Mouse (Mus musculus): ENCODE data around the gene Tex101.
"Not testable (repeated sequence)": the region's sequence is repeated elsewhere in the genome, so short reads cannot be mapped to it uniquely, and the experiment has no call there.

The Tex101 gene

DNA sequence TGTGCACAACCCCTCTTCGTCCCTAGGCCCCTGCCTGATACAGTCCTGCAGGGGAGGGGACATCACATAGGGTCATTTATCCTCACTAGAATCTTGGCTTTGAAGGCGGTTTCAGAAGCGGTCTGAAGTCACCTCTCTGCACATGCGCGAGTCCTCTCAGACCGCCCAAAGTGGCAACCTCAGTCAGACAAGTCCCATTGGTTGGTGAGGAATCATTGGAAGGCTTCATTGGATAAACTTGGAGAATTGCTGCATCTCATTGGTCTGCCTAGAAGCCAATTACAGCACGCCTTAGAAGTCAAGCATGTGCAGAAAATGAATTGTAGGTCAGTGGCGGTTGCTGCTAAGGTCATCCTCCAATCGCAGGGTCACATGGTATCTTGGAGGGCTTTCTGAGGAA lies at the start of gene Tex101:
TSS of gene Tex101 (minus strand) at position 101 of the 400 bp plus-strand sequence.
- no peak for DNase-seq

DNA sequence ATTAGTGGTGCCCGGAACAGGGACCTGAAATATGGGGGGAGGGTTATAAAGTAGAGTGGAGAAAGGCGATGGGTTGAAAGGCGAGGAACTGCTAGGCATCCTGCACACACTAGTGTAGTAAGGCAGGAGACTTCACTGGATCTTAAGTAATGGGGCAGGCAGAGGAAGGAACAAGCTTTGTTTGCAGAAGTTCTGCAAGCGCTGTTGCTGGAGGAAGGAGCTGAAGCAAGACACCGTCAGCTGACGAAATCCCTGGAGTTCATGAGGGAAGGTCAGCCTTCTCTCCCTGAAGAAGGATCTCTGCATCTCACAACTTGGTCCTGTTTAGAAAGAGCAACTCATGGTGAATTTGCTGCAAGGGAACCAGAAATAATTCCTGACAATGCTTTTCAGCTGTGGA lies 38.6 kb upstream of the Tex101 start:
- DNase-seq, result no peak

DNA sequence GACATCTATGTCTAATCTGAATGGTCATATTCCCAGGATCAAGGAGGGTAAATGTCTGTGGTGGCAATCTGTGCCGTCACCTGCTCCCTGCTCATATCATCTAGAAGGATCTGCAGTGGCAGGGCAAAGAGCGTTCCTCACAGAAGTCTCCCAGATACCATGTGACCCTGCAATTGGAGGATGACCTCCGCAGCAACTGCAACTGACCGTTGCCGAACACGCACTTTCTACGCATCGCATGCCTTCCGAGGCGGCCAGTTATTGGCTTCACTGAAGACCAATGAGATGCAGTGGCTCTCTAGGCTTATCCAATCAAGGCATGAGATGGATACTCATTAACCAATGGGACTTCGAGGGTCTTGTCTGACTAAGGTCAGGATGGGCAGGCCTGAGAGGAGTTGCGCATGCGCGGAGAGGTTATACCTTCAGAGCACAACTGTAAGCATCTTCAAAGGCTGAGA lies 32.4 kb upstream of the Tex101 start, which contains the start of gene BC049730:
TSS of gene BC049730 (plus strand) at position 411 of the 461 bp plus-strand sequence.
- DNase-seq, result no peak

DNA sequence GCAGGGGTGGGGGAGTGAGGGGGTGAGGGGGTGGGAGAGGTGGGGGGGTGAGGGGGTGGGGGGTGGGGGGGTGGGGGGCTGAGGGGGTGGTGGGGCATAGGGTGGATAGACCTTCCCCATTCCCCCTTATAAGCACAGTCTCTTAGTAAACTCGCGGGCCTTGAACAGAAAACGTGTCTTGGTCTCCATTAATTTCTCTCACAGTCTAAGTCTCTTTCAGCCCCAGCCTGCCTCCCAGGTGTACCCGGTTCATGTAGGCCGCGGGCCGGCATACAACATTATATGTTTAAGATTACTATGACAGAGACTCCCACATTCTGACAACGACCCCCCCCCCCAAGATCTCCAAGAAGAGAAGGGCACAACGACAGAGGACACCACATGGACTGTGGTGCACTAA lies 26.4 kb upstream of the Tex101 start:
- not testable (repeated sequence) for DNase-seq

DNA sequence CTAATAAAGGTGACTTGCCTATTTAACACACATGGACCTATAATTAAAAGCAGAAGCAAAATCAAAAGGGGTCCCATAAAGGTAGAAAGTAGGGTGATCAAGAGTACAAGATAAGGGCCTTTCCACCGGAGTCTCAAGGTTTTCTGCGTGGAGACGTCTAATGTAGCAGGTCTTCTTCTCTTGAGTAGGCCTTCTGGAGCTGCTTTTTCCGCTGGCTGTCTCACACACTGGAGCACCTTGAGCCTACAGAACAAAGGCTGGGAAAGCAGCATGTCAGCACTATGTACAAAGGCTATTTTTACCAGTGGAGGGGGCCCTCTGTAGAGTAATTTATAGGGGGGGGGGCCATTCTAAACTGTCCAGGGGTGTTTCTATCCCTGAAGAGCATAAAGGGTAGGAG lies 21.4 kb upstream of the Tex101 start:
- DNase-seq, result not testable (repeated sequence)

DNA sequence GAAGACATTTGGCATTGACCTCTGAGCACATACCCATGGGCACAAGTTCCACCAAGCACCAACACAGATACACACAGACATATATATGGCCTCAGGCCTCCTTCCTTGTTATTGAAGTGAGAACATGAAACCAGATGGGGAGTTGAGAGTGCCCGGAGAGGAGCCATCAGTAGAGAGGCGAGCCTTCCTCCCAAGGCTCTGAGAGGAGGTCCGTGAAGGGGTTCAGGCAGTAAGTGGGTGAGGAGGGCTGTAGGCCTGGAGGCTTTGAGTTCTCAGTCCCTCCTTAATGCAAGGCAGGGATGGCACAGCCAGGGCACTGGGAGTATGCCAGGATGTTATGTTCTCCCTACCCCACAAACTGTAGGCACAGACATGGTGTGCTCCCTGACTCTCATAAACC lies 16.2 kb upstream of the Tex101 start:
- DNase-seq, result not testable (repeated sequence)

DNA sequence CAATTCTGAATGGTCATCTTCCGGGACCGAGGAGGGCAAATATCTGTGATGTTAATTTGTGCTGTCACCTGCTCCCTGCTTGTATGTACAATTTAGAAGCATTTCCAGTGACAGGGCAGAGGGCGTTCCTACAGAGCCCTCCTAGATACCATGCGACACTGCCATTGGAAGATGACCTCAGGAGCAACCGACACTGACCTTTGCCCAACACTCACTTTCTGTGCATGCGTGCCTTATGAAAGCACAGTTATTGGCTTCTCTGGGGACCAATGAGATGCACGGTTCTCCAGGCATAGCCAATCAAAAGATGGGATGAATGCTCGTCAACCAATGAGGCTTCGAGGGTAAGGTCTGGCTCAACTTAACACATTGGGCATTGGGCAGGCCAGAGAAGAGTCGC lies 11.0 kb upstream of the Tex101 start:
- not testable (repeated sequence) for DNase-seq

DNA sequence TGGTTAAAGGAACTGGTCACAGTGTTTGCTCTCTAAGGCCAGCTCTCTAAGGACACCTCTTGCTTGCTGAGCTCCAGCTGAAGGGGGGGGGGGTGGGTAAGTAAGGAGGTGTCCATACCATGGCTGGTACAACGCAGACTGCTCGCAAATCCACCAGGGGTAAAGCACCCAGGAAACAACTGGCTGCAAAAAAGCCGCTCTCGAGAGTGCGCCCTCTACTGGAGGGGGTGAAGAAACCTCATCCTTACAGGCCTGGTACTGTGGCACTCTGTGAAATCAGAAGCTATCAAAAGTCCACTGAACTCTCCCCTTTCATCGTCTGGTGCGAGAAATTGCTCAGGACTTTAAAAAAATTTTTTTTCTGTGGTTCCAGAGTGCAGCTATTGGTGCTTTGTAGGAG lies 7.6 kb upstream of the Tex101 start:
- DNase-seq, result not testable (repeated sequence)

DNA sequence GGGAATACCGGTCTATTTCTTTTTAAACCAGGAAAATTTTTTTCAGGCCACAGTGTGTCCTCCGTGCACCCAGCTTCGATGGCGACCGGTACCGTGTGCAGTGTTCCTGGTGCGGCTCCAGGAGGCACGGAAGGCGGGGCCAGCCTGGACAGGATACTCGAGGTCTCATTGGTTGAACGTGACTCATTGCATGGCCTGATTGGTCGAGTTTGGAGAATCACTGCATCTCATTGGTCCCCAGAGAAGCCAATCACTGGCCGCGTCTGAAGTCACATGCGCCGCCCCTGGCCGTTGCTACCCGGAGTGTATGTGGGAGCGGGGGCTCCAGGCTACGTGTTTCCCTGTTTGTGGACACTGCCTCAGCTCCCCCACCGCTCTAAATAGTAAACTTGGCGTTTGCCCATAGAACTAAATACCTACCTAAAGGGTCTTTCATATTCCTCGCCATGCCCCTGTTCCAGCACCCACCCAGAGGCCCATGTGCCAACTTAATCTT lies 4.5 kb downstream of the Tex101 start:
- DNase-seq, result no peak

DNA sequence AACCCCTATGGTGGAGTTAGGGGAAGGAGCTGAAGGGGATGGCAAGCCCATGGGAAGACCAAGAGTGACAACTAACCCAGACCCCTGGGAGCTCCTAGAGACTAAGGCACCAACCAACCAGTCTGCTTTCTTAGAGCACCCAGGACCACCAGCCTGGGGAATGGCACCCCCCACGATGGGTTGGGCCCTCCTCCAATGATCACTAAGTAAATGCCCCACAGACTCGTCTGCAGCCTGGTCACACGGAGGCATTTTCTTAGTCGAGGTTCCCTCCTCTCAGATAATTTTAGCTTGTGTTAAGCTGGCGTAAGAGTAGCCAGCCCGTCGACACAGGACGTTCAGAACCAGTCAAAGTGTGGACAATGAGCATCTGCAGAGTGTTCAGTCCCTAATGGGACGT lies 11.5 kb downstream of the Tex101 start:
- DNase-seq, result no peak

DNA sequence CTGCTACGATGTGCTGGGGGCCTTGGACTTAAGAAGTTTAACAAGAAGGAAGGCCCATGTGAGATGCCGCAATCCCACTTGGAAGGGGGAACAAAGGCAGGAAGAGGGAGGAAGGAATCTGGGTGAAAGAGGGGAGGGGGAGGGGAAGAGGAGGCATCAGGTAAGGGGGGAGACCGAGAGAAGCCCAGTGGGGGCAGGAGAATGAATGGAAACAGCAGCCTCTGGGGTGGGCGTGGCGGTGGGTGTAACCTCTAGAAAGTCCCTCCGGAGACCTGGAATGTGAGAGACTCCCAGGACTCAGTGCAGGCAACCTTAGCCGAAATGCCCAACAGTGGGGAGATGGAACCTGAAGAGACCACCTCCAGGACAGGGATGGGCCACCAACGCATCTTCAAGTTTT lies 12.2 kb downstream of the Tex101 start:
- no peak for DNase-seq

DNA sequence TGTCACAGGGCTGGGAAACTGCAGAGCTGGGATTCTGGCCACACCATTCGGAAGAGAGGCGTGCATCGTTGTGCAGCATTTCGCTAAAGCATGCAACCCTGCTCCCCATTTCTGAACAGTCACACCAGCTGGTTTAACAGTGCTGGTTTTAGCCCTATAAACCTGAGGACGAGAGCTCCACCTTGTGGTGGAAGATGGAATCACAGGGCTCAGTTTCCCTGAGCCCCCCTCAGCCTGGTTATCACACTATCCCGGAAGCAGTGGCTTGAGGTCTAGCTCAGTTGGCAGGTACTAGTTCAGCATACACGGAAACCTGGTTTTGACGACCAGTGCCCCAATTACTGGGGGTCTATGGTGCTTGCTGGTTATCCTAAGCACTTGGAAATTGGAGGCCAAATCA lies 13.9 kb downstream of the Tex101 start:
- DNase-seq, result peak; percentile 83

DNA sequence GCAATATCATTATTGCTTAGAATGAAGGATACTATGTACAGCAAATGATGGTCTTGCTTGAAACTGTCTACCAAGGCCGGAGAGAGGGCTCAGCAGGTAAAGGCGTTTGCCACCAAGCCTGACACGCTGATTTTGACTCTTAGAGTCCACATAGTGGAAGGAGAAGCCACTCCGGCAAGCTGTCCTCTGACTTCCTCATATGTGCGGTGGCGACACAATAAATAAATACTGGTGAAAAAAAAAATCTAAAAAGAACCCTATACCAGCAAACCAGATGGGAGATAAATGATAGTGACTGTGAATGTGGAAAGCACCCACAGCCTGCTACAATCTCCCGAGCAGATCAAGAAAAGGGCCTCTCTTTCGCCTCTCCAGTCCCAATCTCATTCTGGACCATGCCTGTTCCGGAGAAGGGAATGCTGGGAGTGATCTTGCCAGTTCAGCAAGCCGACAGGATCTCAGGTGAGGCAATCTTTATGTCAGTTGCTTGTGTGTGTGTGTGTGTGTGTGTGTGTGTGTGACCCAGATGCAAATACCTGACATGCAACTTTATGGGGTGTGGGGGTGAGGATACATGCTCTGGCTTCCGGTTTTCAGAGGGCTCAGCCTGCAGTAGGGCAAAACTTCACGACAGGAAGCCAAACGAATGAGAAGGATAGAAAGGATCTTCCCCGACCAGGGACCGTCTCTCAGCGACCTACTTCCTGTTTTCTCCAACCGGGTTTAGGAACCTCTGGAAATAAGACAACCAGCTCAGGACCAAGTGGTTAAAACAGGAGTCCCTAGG lies 15.2 kb downstream of the Tex101 start:
- DNase-seq, result no peak

DNA sequence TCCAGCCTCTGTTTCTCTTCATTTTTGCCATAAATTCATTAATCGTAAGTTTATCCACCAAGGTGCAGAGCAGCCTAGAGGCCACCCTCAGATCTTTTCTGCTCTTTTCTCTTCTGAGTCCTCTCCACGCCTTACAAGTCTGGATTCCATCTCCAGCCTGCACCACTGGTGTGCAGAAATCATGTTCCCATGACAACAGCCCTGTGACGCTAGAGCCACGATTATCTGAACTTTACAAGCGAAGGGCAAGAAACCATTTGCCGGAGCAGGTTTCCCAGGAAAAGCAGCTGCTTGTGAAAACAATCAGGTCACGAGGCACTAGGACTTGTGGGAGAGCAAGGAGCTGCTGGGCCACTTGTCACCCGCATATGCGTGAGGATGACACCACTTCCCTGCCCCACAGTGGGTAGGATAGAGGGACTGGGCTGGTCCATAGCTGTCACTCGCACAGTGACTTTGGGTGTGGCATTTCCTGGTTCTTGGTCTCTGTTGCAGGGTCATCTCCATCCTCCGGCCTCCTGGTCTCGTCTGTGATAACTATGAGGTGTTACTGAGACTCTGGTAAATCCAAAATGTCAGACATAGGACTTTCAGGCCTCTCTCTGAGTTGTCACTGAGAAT lies 16.6 kb downstream of the Tex101 start:
- peak; percentile 28 for DNase-seq

DNA sequence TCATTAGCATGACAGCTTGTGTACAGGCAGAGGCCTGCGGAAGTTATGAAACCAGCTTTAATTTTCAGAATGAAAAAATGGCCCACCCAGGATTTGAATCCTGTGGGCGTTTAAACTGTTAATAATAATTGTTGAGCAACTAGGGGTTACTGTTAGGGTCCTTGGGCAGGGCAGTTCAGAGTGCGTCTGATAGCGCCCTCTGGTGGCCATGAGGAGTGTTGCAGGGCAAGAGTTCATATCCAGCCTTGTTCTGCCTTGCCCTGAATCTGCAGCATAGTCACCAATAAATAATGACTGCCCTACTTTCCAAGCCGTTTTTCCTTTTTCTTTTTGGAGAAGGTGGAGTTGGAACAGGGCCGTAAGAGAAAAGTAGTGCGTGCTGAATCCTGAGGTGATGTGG lies 22.8 kb downstream of the Tex101 start:
- peak; percentile 68 for DNase-seq

DNA sequence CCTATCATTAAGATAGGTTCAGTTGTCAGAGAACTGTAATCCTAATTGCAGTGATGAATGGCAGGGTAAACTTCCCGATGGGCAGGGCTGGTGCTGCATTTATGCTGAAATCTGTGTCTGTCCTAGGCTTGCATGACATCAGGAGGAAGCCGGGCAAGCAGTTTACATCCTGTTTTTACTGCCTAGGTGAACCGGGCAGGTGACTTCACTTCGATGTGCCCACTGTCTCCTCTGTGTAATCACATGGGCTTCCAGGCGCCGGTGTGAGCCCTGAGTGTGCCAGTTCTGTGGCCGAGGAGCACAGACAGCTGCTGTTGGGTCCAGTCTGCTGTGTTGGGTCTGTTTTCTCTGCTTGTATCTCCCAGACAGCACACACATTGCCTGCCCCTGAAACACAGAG lies 30.0 kb downstream of the Tex101 start:
- no peak for DNase-seq

DNA sequence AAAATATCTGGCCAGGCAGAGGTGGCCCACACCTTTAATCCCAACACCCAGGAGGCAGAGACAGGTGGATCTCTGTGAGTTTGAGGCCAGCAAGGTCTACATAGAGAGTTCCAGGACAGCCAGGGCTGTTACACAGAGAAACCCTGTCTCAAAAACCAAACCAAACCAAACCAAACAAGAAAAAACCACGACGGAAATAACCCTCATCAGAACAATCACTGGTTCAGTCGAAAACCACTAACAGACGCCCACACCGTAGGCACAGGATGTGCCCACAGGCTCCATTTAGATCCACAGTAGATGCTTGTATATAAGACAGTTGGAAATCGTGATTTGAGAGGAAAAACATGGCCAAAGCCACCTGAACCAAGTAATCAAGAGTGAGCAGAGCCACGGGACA lies 31.5 kb downstream of the Tex101 start:
- DNase-seq, result no peak

DNA sequence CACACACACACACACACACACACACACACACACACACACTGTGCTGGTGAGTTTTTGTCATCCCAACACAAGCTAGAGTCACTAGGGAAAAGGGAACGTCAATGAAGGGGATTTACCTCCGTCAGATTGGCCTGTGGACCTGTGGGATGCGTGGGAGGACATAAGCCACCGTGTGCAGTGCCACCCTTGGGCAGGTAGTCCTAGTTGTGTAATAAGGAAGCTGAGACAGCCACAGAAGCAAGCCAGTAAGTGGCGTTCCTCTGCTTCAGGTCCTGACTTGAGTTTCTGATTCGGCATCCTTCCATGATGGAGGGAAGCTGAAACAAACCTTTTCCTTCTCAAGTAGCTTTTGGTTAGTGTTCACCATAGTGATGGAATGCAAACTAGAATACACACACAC lies 32.0 kb downstream of the Tex101 start:
- DNase-seq, result no peak

DNA sequence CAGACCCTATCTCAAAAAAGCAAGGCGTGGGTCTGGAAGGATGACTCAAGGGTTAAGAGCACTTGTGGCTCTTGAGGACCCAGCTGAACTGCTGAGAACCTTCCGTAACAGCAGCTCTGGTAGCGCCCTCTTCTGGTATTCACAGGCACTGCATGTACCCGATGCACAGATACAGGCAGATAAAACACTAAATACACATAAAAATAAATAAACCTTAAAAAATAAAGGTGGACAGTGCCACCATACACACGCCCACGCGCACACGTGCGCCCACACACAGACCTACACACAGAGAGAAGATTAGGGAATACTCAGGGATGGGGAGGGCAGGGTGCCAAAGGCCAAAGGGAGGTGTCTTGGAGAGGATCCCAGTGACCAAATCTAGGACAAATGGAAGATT lies 34.0 kb downstream of the Tex101 start:
- DNase-seq, result peak; percentile 70

DNA sequence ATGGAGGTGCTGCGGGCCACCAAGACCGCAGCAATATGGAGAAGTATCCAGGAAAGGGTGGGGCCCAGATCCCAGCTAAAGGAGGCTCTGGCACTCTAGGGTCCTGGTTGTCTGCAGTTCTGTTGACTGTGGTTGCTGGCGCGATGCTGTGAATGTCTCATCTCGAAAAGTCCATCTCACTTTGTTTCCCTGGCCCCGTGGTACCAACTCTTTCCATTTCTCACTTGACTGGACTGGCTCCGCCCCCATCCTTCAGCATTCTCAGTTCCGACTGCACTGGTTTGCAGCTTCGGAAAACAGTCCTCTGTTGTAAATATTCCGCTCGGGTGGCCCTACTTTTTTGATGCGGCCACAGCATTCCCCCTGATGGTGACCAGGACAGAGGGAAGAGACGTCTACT lies 36.0 kb downstream of the Tex101 start:
- DNase-seq, result no peak

DNA sequence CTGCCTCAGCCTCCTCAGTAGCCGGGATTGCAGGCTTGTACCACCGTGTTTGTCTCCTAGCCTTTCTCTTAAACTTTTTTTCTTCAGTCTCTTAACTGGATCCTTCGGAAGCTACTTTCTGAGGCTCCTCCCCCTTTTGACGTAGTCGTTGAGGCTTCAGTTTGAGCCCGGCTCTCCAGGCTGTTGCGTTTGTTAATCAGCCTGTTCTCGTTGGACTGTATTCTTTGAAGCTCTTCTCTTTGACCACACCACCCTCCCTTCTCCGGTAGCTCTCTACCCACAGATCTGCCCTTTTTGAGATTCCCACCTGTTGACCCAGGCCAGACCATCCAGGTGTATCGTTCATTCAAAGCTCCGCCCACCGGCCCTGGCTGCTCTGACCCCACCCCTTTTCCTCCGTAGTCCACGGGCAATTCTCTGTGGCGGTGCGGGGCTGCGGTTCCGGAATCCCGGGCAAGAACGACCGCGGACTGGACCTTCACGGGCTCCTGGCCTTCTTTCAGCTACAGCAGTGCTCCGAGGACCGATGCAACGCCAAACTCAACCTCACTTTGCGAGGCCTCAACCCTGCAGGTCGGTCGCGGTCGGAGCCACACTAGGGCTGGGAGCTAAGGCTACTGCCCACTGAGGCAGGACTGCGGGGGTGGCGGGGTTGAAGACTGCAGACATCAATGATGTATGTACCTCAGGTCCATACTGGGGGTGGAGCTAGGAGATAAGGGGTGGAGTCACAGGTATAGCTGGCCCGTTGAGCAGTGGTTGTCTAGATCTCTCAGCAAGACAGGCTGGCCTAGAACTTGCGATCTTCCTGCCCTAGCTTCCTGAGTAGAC lies 38.2 kb downstream of the Tex101 start:
- DNase-seq, result peak; percentile 48

DNA sequence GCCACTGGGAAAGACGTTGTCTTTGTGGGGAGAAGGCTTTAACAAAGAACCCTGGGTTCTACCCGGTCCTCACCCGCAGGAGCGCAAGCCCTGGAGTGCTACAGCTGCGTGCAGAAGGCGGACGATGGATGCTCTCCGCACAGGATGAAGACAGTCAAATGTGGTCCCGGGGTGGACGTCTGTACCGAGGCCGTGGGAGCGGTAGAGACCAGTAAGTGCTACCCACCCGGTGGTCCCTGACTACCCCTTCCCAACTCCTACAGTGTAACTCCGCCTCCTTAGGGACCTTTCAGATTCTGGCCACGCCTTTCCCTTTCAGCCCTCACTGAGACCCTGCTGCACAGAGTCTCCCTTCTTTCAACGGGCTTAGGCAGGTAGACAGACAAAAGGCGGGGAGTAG lies 39.4 kb downstream of the Tex101 start:
- no peak for DNase-seq

DNA sequence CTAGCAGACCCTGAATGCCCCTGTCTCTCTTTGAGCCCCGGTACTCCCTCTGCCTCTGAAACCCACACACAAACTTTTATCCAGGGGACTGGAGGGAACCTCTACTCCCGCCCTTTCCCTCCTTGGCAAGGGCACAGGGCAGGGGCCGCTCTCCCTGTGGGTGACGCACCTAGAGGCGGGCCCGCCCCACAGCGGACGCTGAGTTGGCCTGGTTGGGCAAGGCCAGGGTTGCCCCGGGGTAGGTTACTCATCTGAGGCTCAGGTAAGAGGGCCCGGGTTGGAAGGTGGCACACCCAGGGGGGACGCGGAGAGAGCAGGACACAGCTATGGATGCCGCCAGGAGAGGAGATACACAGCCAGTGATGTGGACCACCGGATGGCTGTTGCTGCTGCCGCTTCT lies 40.2 kb downstream of the Tex101 start, which contains the start of gene Lypd3:
TSS of gene Lypd3 (plus strand) at position 287 of the 400 bp plus-strand sequence.
- DNase-seq, result no peak

All from retina, postnatal 1 day (tissue).